ENCODE assay signal across 22 mouse cellular contexts in genomic region chr14:8244211-8244611, GRCm38 (mm10). TPM values are rescaled to one million over a fixed set of nuclear protein-coding genes. Genes with fewer than 3 reads are reported as not detected.
DNase-seq lines count a peak whose midpoint lies in the region; ATAC-seq and TF ChIP-seq lines count a peak whose summit lies in the region.
"Had no signal": no experiment of that assay in that cellular context is flagged by ENCODE, and none has a peak within 500 bp of the region (broad histone marks: within the 10 kb centered on the region; RNA-seq: fewer than 3 reads in every experiment).

No protein-coding gene starts in this region.

- no peak overlapping the region for H3K9ac ChIP-seq in kidney, embryonic 16.5 days (replicated peaks; ENCODE audit: low read length)
- no peak overlapping the region for H3K9ac ChIP-seq in liver, embryonic 14.5 days (replicated peaks)
- H3K9ac ChIP-seq: neural tube, embryonic 13.5 days had no signal

- peak; percentile 77 for DNase-seq in kidney, adult 11 months
- DNase-seq in testis, postnatal 10 days (ENCODE audit: low spot score): no peak
- peak in 2 of 3 experiments; percentile 14 to 35 for DNase-seq in liver, embryonic 14.5 days (ENCODE audit: low read depth in 3 of 3, low spot score in 3 of 3)
- DNase-seq in yolk sac, embryonic 10.5 days (ENCODE audit: low spot score): peak; percentile 84
- DNase-seq in layer of hippocampus, adult 9-11 months: no peak
- DNase-seq in frontal cortex, postnatal 25 days (ENCODE audit: low spot score in 2 of 2): no peak
- DNase-seq: adrenal gland, postnatal 25 days; cerebellum, adult 11 months; cerebellum, postnatal 14 days; embryo, embryonic 11 days; gastrocnemius, postnatal 36 days; lung, adult 2 months; midbrain, embryonic 14.5 days had no signal

- no peaks in the 10 kb centered on the region for H3K36me3 ChIP-seq in kidney, embryonic 16.5 days (ENCODE audit: insufficient read depth, low read length)
- no peaks in the 10 kb centered on the region for H3K36me3 ChIP-seq in testis, adult 2 months (ENCODE audit: control insufficient read depth, insufficient read depth, low read length)
- no peaks in the 10 kb centered on the region for H3K36me3 ChIP-seq in liver, embryonic 14.5 days (replicated peaks; ENCODE audit: control insufficient read depth, insufficient read depth, low read depth)
- H3K36me3 ChIP-seq: limb, embryonic 10.5 days; neural tube, embryonic 13.5 days had no signal

- no peak overlapping the region for H3K4me2 ChIP-seq in kidney, embryonic 16.5 days (replicated peaks; ENCODE audit: low read depth, low read length)
- H3K4me2 ChIP-seq in liver, embryonic 14.5 days (ENCODE audit: low read depth): no peak overlapping the region
- H3K4me2 ChIP-seq: neural tube, embryonic 13.5 days had no signal

- H3K27me3 ChIP-seq in kidney, embryonic 16.5 days (ENCODE audit: insufficient read depth, low read length): no peaks in the 10 kb centered on the region
- H3K27me3 ChIP-seq in testis, adult 2 months (ENCODE audit: control insufficient read depth, insufficient read depth, low read length): no peaks in the 10 kb centered on the region
- no peaks in the 10 kb centered on the region for H3K27me3 ChIP-seq in liver, embryonic 14.5 days (ENCODE audit: control insufficient read depth, insufficient read depth, low read length)
- H3K27me3 ChIP-seq: CH12.LX; neural tube, embryonic 13.5 days had no signal

- no peak overlapping the region for H3K4me3 ChIP-seq in kidney, embryonic 16.5 days (ENCODE audit: low read length)
- H3K4me3 ChIP-seq in testis, adult 2 months (ENCODE audit: control insufficient read depth, low read depth, low read length): no peak overlapping the region
- no peak overlapping the region for H3K4me3 ChIP-seq in liver, embryonic 14.5 days (ENCODE audit: insufficient read depth in 1 of 2, low read depth in 2 of 2, low read length in 2 of 2)
- H3K4me3 ChIP-seq: left cerebral cortex, adult 2 months; limb, embryonic 10.5 days; neural tube, embryonic 13.5 days had no signal

- TF ChIP-seq POLR2A in testis, adult 2 months (IDR thresholded peaks at IDR 0.05; ENCODE audit: control insufficient read depth, low read depth, low read length): no peak

- no peak for ATAC-seq in kidney, embryonic 16.5 days (ENCODE audit: low FRiP score, low TSS enrichment)
- peak; percentile 69 for ATAC-seq in liver, embryonic 14.5 days (ENCODE audit: insufficient read depth)
- ATAC-seq: forebrain, embryonic 16.5 days; inflammation-experienced regulatory T-cells, adult 6 months had no signal

- no peaks in the 10 kb centered on the region for H3K4me1 ChIP-seq in kidney, embryonic 16.5 days (ENCODE audit: insufficient read depth, low read length)
- no peaks in the 10 kb centered on the region for H3K4me1 ChIP-seq in testis, adult 2 months (ENCODE audit: control insufficient read depth, insufficient read depth, low read length)
- H3K4me1 ChIP-seq in liver, embryonic 14.5 days (replicated peaks; ENCODE audit: control insufficient read depth in 2 of 2, insufficient read depth in 2 of 2, low read length in 1 of 2): peaks cover 0 to 11% of the 10 kb centered on the region in 2 experiments; a peak in 2 of 4 replicates
- H3K4me1 ChIP-seq: neural tube, embryonic 13.5 days had no signal

- H3K9me3 ChIP-seq in kidney, embryonic 16.5 days (ENCODE audit: low read length): no peaks in the 10 kb centered on the region
- no peaks in the 10 kb centered on the region for H3K9me3 ChIP-seq in liver, embryonic 14.5 days (ENCODE audit: control insufficient read depth, low read length)
- H3K9me3 ChIP-seq: limb, embryonic 10.5 days; neural tube, embryonic 13.5 days had no signal

- H3K27ac ChIP-seq in kidney, embryonic 16.5 days (ENCODE audit: low read length): no peak overlapping the region
- H3K27ac ChIP-seq in testis, adult 2 months (ENCODE audit: control insufficient read depth, insufficient read depth, low read depth, low read length): peak overlapping the region; percentile 85
- no peak overlapping the region for H3K27ac ChIP-seq in liver, embryonic 14.5 days
- H3K27ac ChIP-seq: left cerebral cortex, adult 2 months; limb, embryonic 10.5 days; neural tube, embryonic 13.5 days had no signal

- no peak; the same call in 1 of the 2 replicates for TF ChIP-seq EP300 in liver, embryonic 14.5 days (IDR thresholded peaks at IDR 0.05; ENCODE audit: low read depth)

- TF ChIP-seq CTCF in testis, adult 2 months (IDR thresholded peaks at IDR 0.05; ENCODE audit: control insufficient read depth, insufficient read depth, insufficient replicate concordance, low read depth, low read length): no peak
- no peak for TF ChIP-seq CTCF in liver, embryonic 14.5 days (IDR thresholded peaks at IDR 0.05; ENCODE audit: low read depth)

- WGBS in kidney, embryonic 16.5 days: 80% methylated on average over 5 of the region's 5 CpGs
- 49% methylated on average over 5 of the region's 5 CpGs for WGBS in liver, embryonic 14.5 days (ENCODE audit: insufficient replicate concordance)

RNA-seq across cellular contexts. Expression of gene Acox2, which starts 14.9 kb away (rescaled TPM):
- polyA plus RNA-seq in kidney, embryonic 16.5 days (2015; fragmentation: Nextera tagmentation; extraction: Ambion mirVana): 1.0 and 2.0 TPM in 2 replicates
- polyA plus RNA-seq in testis, adult 2 months (2012; rRNA removed): 0.35 and 0.48 TPM in 2 replicates
- polyA plus RNA-seq in liver, embryonic 14.5 days (2012; rRNA removed): 18.3 and 22.7 TPM in 2 replicates
- polyA plus RNA-seq in liver, embryonic 14.5 days (2014; fragmentation: Nextera tagmentation; extraction: Ambion mirVana): 24.3 and 25.0 TPM in 2 replicates
- polyA plus RNA-seq: inflammation-experienced regulatory T-cells, adult 6 months; midbrain, embryonic 14.5 days; neural tube, embryonic 13.5 days; stomach, embryonic 14.5 days had no signal

RNA-seq across cellular contexts. Expression of gene Kctd6, which starts 30.3 kb away (rescaled TPM):
- polyA plus RNA-seq in kidney, embryonic 16.5 days (2015; fragmentation: Nextera tagmentation; extraction: Ambion mirVana): 3.3 and 3.6 TPM in 2 replicates
- 2.4 and 2.8 TPM in 2 replicates for polyA plus RNA-seq in testis, adult 2 months (2012; rRNA removed)
- polyA plus RNA-seq in liver, embryonic 14.5 days (2012; rRNA removed): 2.6 and 3.6 TPM in 2 replicates
- polyA plus RNA-seq in liver, embryonic 14.5 days (2014; fragmentation: Nextera tagmentation; extraction: Ambion mirVana): 3.4 and 6.5 TPM in 2 replicates

Comparison
In these comparisons a context has a peak if more than half of its experiments do, and no peak if none do; other contexts are left out.
1. DNase-seq: peak in kidney, adult 11 months (single experiment), liver, embryonic 14.5 days (2 of 3) and yolk sac, embryonic 10.5 days (single experiment); none in testis, postnatal 10 days (single experiment), layer of hippocampus, adult 9-11 months (single experiment) and frontal cortex, postnatal 25 days (0 of 2).